Mouse (Mus musculus): ENCODE data around the gene Smarcd3.
A peak's percentile ranks its signal among the peaks of the same experiment; 100 is the strongest.

Gene Smarcd3

GRCm38 (mm10) chr5:24598570-24599006 is 25.6 kb downstream of the Smarcd3 start:
- no peak for DNase-seq (ENCODE audit: extremely low spot score, low read depth, low spot score)

- DNase-seq (ENCODE audit: extremely low spot score, low read depth, low spot score): no peak
Observed at GRCm38 (mm10) chr5:24597901-24598569, 26.2 kb downstream of the Smarcd3 start.

- peak; percentile 86 for DNase-seq (ENCODE audit: extremely low spot score, low read depth, low spot score)
Observed at GRCm38 (mm10) chr5:24597221-24597728, 26.9 kb downstream of the Smarcd3 start.

- no peak for DNase-seq (ENCODE audit: extremely low spot score, low read depth, low spot score)
Observed at GRCm38 (mm10) chr5:24596519-24597171, 27.6 kb downstream of the Smarcd3 start.

- no peak for DNase-seq (ENCODE audit: extremely low spot score, low read depth, low spot score)
Observed at GRCm38 (mm10) chr5:24595786-24596380, 28.3 kb downstream of the Smarcd3 start.

- DNase-seq (ENCODE audit: extremely low spot score, low read depth, low spot score): no peak
Observed at GRCm38 (mm10) chr5:24595261-24595660, 28.9 kb downstream of the Smarcd3 start.

GRCm38 (mm10) chr5:24594346-24594745 is 29.9 kb downstream of the Smarcd3 start:
- no peak for DNase-seq (ENCODE audit: extremely low spot score, low read depth, low spot score)

- DNase-seq (ENCODE audit: extremely low spot score, low read depth, low spot score): no peak
Observed at GRCm38 (mm10) chr5:24593928-24594327, 30.3 kb downstream of the Smarcd3 start.

- DNase-seq (ENCODE audit: extremely low spot score, low read depth, low spot score): no peak
Observed at GRCm38 (mm10) chr5:24593230-24593629, 31.0 kb downstream of the Smarcd3 start.

GRCm38 (mm10) chr5:24592471-24593160 is 31.6 kb downstream of the Smarcd3 start:
- no peak for DNase-seq (ENCODE audit: extremely low spot score, low read depth, low spot score)

- no peak for DNase-seq (ENCODE audit: extremely low spot score, low read depth, low spot score)
Observed at GRCm38 (mm10) chr5:24591796-24592470, 32.3 kb downstream of the Smarcd3 start.

GRCm38 (mm10) chr5:24591268-24591721 is 32.9 kb downstream of the Smarcd3 start:
- no peak for DNase-seq (ENCODE audit: extremely low spot score, low read depth, low spot score)

GRCm38 (mm10) chr5:24589511-24590500 is 34.4 kb downstream of the Smarcd3 start:
- no peak for DNase-seq (ENCODE audit: extremely low spot score, low read depth, low spot score)

- DNase-seq (ENCODE audit: extremely low spot score, low read depth, low spot score): no peak
Observed at GRCm38 (mm10) chr5:24587200-24587577, 37.0 kb downstream of the Smarcd3 start.

GRCm38 (mm10) chr5:24586547-24587199 is 37.5 kb downstream of the Smarcd3 start, which contains the start of gene Chpf2:
TSS of gene Chpf2 (plus strand) at chr5:24586741.
- DNase-seq (ENCODE audit: extremely low spot score, low read depth, low spot score): peak; percentile 39

GRCm38 (mm10) chr5:24586106-24586505 is 38.1 kb downstream of the Smarcd3 start:
- DNase-seq (ENCODE audit: extremely low spot score, low read depth, low spot score): no peak

- DNase-seq (ENCODE audit: extremely low spot score, low read depth, low spot score): no peak
Observed at GRCm38 (mm10) chr5:24578109-24578963, 45.9 kb downstream of the Smarcd3 start.

All from hindlimb bud, embryonic 11.5 days (tissue).